Mouse (Mus musculus): ENCODE measurements around the gene Ctdsp1. TPM values are rescaled to one million over a fixed set of nuclear protein-coding genes. Genes with fewer than 3 reads are reported as not detected.

Gene Ctdsp1
- polyA plus RNA-seq, 1 experiment from 2014 or later = 21.4 TPM

DNA sequence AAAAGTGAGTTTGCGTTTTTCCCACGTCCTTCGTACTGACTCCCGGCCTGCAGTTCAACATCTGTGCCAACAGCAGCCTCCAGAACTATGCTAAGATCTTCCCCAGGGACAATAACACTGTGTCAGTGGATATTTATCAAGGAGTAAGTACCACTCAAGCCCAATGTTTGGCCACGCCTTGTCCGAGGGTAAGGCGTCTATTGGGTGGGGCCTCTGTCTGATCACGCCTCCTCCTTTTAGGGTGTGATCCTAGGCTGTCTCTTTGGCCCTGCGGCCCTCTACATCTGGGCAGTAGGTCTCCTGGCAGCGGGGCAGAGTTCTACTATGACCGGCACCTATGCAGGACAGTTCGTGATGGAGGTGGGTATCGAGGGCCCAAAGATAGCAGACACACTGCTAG, 7.9 kb upstream of the Ctdsp1 start:
- H3K4me1 ChIP-seq = peaks cover 10% of the 10 kb centered on the region
- no peak for ATAC-seq (replicated peaks)
- no peak overlapping the region for H3K4me2 ChIP-seq (replicated peaks)
- no peaks in the 10 kb centered on the region for H3K36me3 ChIP-seq
- H3K9me3 ChIP-seq = no peaks in the 10 kb centered on the region
- no peak overlapping the region for H3K4me3 ChIP-seq
- WGBS = 92% methylated on average over 13 of the region's 13 CpGs
- no peak overlapping the region for H3K27ac ChIP-seq (replicated peaks)
- H3K9ac ChIP-seq (replicated peaks) = no peak overlapping the region
- H3K27me3 ChIP-seq = no peaks in the 10 kb centered on the region

- 90% methylated on average over 8 of the region's 8 CpGs for WGBS
These were observed 6.8 kb upstream of the Ctdsp1 start for GRCm38 (mm10) chr1:74384525-74384924.

DNA sequence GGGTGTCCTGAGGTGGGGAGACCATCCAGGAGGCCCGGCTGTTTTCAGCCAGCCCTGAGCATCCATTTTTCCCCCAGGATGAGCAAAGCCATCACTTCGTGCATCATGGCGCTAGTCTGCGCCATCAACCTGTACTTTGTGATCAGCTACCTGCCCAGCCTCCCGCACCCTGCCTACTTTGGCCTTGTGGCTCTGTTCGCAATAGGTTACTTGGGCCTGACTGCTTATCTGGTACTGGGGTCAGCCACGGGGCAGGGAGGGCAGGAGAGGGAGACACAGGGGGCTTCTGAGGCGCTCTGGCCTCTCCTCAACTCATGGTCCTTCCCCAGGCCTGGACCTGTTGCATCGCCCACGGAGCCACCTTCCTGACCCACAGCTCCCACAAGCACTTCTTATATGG, 6.2 kb upstream of the Ctdsp1 start:
- H3K27ac ChIP-seq (replicated peaks) = no peak overlapping the region
- ATAC-seq (replicated peaks) = no peak
- no peaks in the 10 kb centered on the region for H3K9me3 ChIP-seq
- H3K27me3 ChIP-seq = no peaks in the 10 kb centered on the region
- H3K4me3 ChIP-seq = no peak overlapping the region
- H3K9ac ChIP-seq (replicated peaks) = no peak overlapping the region
- no peaks in the 10 kb centered on the region for H3K36me3 ChIP-seq
- H3K4me1 ChIP-seq = peaks cover 15% of the 10 kb centered on the region
- H3K4me2 ChIP-seq (replicated peaks) = no peak overlapping the region
- 96% methylated on average over 10 of the region's 10 CpGs for WGBS

More at GRCm38 (mm10) chr1:74384525-74384924, 6.8 kb upstream of the Ctdsp1 start:
- Histone ChIP-seq H3K27me3 (no peaks in the 10 kb centered on the region), H3K4me1 (peaks cover 10% of the 10 kb centered on the region), H3K9me3 (no peaks in the 10 kb centered on the region), H3K4me3 (no peak overlapping the region), H3K9ac (replicated peaks) (no peak overlapping the region), H3K27ac (replicated peaks) (no peak overlapping the region), H3K36me3 (no peaks in the 10 kb centered on the region), H3K4me2 (replicated peaks) (no peak overlapping the region)
- ATAC-seq (replicated peaks) = no peak

DNA sequence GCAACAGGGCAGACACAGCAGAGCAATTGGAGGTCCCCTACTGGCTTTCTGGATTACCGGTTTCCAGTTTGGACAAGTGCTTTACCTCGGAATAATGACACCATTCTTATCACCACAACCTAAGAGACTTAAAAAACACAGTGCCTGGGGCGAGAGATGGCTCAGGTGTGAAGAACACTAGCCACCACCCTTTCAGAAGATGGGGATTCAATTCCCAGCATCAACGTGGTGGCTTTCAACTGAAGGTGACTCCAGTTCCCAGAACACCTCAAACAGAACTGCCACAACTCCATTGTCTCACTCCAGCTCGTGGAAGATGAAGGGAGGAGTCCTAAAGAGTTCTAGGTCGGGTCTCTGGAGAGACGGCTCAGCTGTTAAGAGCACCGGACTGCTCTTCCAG, 5.8 kb upstream of the Ctdsp1 start:
- H3K9ac ChIP-seq (replicated peaks) = no peak overlapping the region
- ATAC-seq (replicated peaks) = no peak
- H3K27me3 ChIP-seq = no peaks in the 10 kb centered on the region
- H3K4me2 ChIP-seq (replicated peaks) = no peak overlapping the region
- H3K4me1 ChIP-seq = peaks cover 19% of the 10 kb centered on the region
- H3K4me3 ChIP-seq = no peak overlapping the region
- no peaks in the 10 kb centered on the region for H3K36me3 ChIP-seq
- no peak overlapping the region for H3K27ac ChIP-seq (replicated peaks)
- H3K9me3 ChIP-seq = no peaks in the 10 kb centered on the region
- WGBS = 88% methylated on average over 8 of the region's 8 CpGs

DNA sequence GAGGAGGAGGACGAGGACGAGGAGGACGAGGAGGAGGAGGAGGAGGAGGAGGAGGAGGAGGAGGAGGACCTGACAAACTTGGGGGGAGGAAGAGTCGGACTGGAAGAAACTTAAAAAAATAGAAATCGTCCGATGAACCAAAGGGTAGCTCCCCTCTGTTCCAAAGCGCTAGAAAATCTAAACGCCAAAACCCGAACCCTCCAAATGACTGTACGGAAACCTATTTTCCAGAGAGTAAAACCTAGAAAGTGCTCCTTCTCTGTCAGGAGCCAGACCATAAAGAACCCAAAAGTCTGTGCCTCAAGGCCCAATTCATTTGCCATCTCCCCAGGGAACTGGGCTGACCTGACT, 5.0 kb upstream of the Ctdsp1 start:
- peak overlapping the region; percentile 77 for H3K4me2 ChIP-seq (replicated peaks)
- 68% methylated on average over 7 of the region's 10 CpGs for WGBS
- H3K9me3 ChIP-seq = no peaks in the 10 kb centered on the region
- peak overlapping the region; percentile 97 for H3K27ac ChIP-seq (replicated peaks)
- peaks cover 27% of the 10 kb centered on the region for H3K4me1 ChIP-seq
- peak overlapping the region; percentile 70 for H3K9ac ChIP-seq (replicated peaks)
- no peak for ATAC-seq (replicated peaks)
- no peaks in the 10 kb centered on the region for H3K27me3 ChIP-seq
- H3K36me3 ChIP-seq = no peaks in the 10 kb centered on the region
- peak overlapping the region; percentile 86 for H3K4me3 ChIP-seq

- H3K4me1 ChIP-seq = peaks cover 28% of the 10 kb centered on the region
- peak overlapping the region; percentile 97 for H3K27ac ChIP-seq (replicated peaks)
- peak; percentile 91 for ATAC-seq (replicated peaks)
- no peaks in the 10 kb centered on the region for H3K36me3 ChIP-seq
- H3K27me3 ChIP-seq = no peaks in the 10 kb centered on the region
- H3K9ac ChIP-seq (replicated peaks) = peak overlapping the region; percentile 70
- H3K4me3 ChIP-seq = peak overlapping the region; percentile 86
- under 1% methylated on average over 26 of the region's 26 CpGs for WGBS
- no peaks in the 10 kb centered on the region for H3K9me3 ChIP-seq
- peak overlapping the region; percentile 77 for H3K4me2 ChIP-seq (replicated peaks)
These were observed 4.5 kb upstream of the Ctdsp1 start for GRCm38 (mm10) chr1:74386714-74387385.

- peak overlapping the region; percentile 97 for H3K27ac ChIP-seq (replicated peaks)
- H3K27me3 ChIP-seq = no peaks in the 10 kb centered on the region
- H3K4me1 ChIP-seq = peaks cover 34% of the 10 kb centered on the region
- 53% methylated on average over 15 of the region's 15 CpGs for WGBS
- H3K9me3 ChIP-seq = no peaks in the 10 kb centered on the region
- ATAC-seq (replicated peaks) = no peak
- peak overlapping the region; percentile 86 for H3K4me3 ChIP-seq
- H3K4me2 ChIP-seq (replicated peaks) = peak overlapping the region; percentile 77
- no peak overlapping the region for H3K9ac ChIP-seq (replicated peaks)
- no peaks in the 10 kb centered on the region for H3K36me3 ChIP-seq
These were observed 3.8 kb upstream of the Ctdsp1 start for GRCm38 (mm10) chr1:74387386-74387988.

DNA sequence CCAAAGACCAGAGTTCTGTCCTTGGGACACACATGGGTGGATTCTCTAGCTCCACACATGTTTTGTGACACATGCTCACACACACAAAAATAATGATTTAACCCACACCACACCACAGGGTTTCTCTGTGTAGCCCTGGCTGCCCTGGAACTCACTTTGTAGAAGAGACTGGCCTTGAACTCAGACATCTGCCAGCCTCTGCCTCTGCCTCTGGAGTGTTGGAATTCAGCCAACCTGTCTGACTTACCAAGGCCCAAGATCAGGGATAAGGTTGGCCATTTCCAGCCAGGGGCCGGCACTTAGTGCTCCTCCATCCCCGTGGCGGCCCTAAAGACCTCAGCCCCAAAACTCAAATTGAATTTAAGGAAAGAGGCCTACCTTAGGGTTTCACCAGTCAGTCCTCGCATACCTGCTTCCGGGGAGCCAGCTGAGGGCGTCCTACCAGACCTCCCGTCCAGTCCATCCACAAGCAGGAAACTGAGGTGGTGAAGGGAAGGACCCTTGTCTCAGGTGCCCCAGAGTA, 2.9 kb upstream of the Ctdsp1 start:
- WGBS = 76% methylated on average over 7 of the region's 7 CpGs
- H3K4me2 ChIP-seq (replicated peaks) = no peak overlapping the region
- peaks cover 43% of the 10 kb centered on the region for H3K4me1 ChIP-seq
- H3K4me3 ChIP-seq = no peak overlapping the region
- no peak overlapping the region for H3K27ac ChIP-seq (replicated peaks)
- H3K36me3 ChIP-seq = no peaks in the 10 kb centered on the region
- no peak for ATAC-seq (replicated peaks)
- no peaks in the 10 kb centered on the region for H3K9me3 ChIP-seq
- H3K27me3 ChIP-seq = no peaks in the 10 kb centered on the region
- H3K9ac ChIP-seq (replicated peaks) = no peak overlapping the region

DNA sequence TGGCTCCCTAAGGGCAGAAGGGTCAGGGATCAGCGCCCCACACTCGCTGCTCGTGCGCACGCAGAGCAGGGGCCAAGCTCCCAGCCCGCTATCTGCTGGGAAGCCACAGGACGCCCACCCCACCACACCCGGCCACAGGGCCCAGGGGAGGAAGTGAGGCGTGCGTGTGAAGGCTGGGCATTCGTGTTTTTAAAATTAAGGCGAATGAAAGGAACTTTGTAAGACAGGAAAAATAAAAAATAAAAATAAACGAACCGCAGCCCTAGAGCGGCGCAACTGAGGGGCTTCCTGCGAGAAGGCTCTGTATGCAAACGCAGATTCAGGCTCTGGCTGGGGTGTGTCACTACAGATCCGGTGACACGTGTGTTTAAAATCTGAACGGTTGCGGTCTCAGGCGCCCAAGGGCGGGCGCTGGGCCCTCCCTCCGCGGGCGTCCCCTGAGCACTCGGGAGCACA, 1.4 kb upstream of the Ctdsp1 start:
- Histone ChIP-seq H3K4me3 (peak overlapping the region; percentile 61), H3K9me3 (no peaks in the 10 kb centered on the region), H3K4me1 (peaks cover 45% of the 10 kb centered on the region), H3K27ac (replicated peaks) (no peak overlapping the region), H3K9ac (replicated peaks) (no peak overlapping the region), H3K27me3 (no peaks in the 10 kb centered on the region), H3K4me2 (replicated peaks) (peak overlapping the region; percentile 81), H3K36me3 (0 out of 2 replicates have a peak, but pooled peaks cover 4% of the 10 kb centered on the region)
- WGBS = 12% methylated on average over 29 of the region's 29 CpGs
- ATAC-seq (replicated peaks) = no peak

DNA sequence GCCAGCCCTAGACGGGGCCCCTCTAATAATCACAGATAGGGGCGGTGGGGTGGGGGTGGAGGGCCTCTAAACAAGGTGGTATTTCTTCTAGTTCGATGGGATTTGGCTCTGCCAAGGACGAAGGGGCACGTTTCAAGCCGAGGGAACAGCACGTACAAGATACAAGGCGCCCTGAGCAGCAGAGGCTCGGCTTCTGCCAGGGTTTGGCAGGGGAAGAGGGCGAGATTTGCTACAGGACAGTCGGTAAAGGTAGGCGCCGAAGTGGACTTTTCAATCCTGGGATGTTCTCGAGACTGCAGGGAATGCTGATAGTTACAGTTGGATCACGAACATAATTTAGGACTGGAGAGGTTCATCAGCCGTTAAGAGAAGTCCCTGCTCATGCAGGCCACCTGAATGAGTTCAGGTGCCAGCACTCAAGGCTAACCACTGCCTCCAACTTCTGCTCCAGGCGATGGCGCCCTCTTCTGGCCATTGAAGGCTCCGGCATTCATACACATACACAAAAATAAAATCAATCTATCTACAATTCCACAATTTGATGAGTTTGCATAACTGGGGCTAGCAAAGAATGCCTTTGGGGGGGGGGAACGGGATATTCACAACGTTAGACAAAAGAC, 912 bp upstream of the Ctdsp1 start:
- no peak overlapping the region for H3K9ac ChIP-seq (replicated peaks)
- ATAC-seq (replicated peaks) = no peak
- 6% methylated on average over 21 of the region's 21 CpGs for WGBS

GRCm38 (mm10) chr1:74391844-74392441, 634 bp downstream of the Ctdsp1 start:
- ATAC-seq (replicated peaks) = peak; percentile 33; the same call in 1 of the 2 replicates
- Histone ChIP-seq H3K27me3 (no peaks in the 10 kb centered on the region), H3K4me3 (peak overlapping the region; percentile 61), H3K36me3 (0 out of 2 replicates have a peak, but pooled peaks cover 5% of the 10 kb centered on the region), H3K27ac (replicated peaks) (peak overlapping the region; percentile 65), H3K4me2 (replicated peaks) (peak overlapping the region; percentile 81), H3K4me1 (peaks cover 42% of the 10 kb centered on the region), H3K9me3 (no peaks in the 10 kb centered on the region), H3K9ac (replicated peaks) (peak overlapping the region; percentile 56)
- WGBS = under 1% methylated on average over 51 of the region's 63 CpGs

More for the DNA sequence above, 912 bp upstream of the Ctdsp1 start:
- H3K27ac ChIP-seq (replicated peaks) = no peak overlapping the region
- no peaks in the 10 kb centered on the region for H3K27me3 ChIP-seq
- peaks cover 45% of the 10 kb centered on the region for H3K4me1 ChIP-seq
- H3K4me2 ChIP-seq (replicated peaks) = peak overlapping the region; percentile 81
- 0 out of 2 replicates have a peak, but pooled peaks cover 5% of the 10 kb centered on the region for H3K36me3 ChIP-seq
- H3K9me3 ChIP-seq = no peaks in the 10 kb centered on the region
- peak overlapping the region; percentile 61 for H3K4me3 ChIP-seq

Data from forebrain, embryonic 15.5 days (tissue).